Mouse (Mus musculus) midbrain, embryonic 15.5 days (tissue): ENCODE measurements around the gene Gngt2. TPM values are rescaled to one million over a fixed set of nuclear protein-coding genes. Genes with fewer than 3 reads are reported as not detected.

Experiments
- ATAC-seq: fragments of 200-750 bp; cut with Nextera tagmentation; replicated peaks from 2 replicates; pipeline ENCODE4 v1.8.0; 2017; ENCODE audit warnings: moderate TSS enrichment
- H3K27ac ChIP-seq: fragments of 300-500 bp; sonication (generic); 2 replicates; pipeline ENCODE4 v1.5.1; 2015; ENCODE audit warnings: mild to moderate bottlenecking, inconsistent platforms
- H3K27me3 ChIP-seq: fragments of 300-500 bp; sonication (generic); replicated peaks from 2 replicates; pipeline ENCODE4 v1.6.1; 2015; ENCODE audit warnings: inconsistent platforms
- H3K36me3 ChIP-seq: fragments of 300-500 bp; sonication (generic); replicated peaks from 2 replicates; pipeline ENCODE4 v1.6.1; 2015; ENCODE audit warnings: inconsistent platforms
- H3K4me1 ChIP-seq: fragments of 300-500 bp; sonication (generic); 2 replicates; pipeline ENCODE4 v1.6.1; 2015; ENCODE audit warnings: inconsistent platforms
- H3K4me2 ChIP-seq: fragments of 300-500 bp; sonication (generic); 2 replicates; pipeline ENCODE4 v1.6.1; 2015; ENCODE audit warnings: inconsistent platforms, mild to moderate bottlenecking, moderate library complexity
- H3K4me3 ChIP-seq: fragments of 300-500 bp; sonication (generic); 2 replicates; pipeline ENCODE4 v1.5.1; 2015; ENCODE audit warnings: mild to moderate bottlenecking, inconsistent platforms
- H3K9ac ChIP-seq: fragments of 300-500 bp; sonication (generic); 2 replicates; pipeline ENCODE4 v1.6.1; 2015; ENCODE audit warnings: mild to moderate bottlenecking, inconsistent platforms
- H3K9me3 ChIP-seq: fragments of 300-500 bp; sonication (generic); 2 replicates; pipeline ENCODE4 v1.6.1; 2016; ENCODE audit warnings: inconsistent platforms
- WGBS: fragments of 180-500 bp; shearing (Covaris S2); methylation state at CpG from one replicate; pipeline ENCODE4 v1.1.7; 2015; ENCODE audit warnings: mixed read lengths; 5-methylcytosine and 5-hydroxymethylcytosine counted together
- polyA plus RNA-seq: library from polyadenylated mRNA; unstranded; fragments of >200 nt; fragmentation: Nextera tagmentation; extraction: Ambion mirVana; gene quantifications from 2 replicates; pipeline ENCODE4 v1.2.1, GENCODE M21; 2015

Gene Gngt2
- polyA plus RNA-seq, 1 experiment from 2014 or later = 2.8 TPM

GRCm38 (mm10) chr11:95812224-95812623 lies 24.8 kb upstream of the Gngt2 start:
- no peak overlapping the region for H3K9ac ChIP-seq

DNA sequence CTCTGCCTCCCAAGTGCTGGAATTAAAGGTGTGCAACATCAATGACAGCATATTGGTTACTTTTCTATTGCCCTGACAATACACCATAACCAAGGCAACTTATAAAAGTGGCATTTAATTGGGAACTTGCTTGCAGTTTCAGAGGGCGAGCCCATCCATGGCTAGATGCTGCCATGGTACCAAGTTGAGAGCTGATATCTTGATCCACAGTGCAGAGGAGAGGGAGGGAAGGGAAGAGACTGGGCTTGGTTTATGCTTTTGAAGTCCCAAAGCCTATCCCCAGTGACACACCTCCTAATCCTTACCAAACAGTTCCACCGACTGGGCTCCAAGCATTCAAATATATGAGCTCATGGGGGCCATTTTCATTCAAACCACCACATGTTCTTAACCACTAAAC lies 22.9 kb upstream of the Gngt2 start:
- Histone ChIP-seq H3K27me3 (no peaks in the 10 kb centered on the region), H3K4me1 (peaks cover 5% of the 10 kb centered on the region; the same call in 1 of the 2 replicates), H3K27ac (no peak overlapping the region), H3K4me3 (no peak overlapping the region), H3K9me3 (no peaks in the 10 kb centered on the region), H3K4me2 (no peak overlapping the region), H3K9ac (no peak overlapping the region), H3K36me3 (no peaks in the 10 kb centered on the region)
- ATAC-seq = no peak
- WGBS = 91% methylated on average over 2 of the region's 2 CpGs

More at GRCm38 (mm10) chr11:95812224-95812623, 24.8 kb upstream of the Gngt2 start:
- H3K27ac ChIP-seq = no peak overlapping the region
- peaks cover 5% of the 10 kb centered on the region; the same call in 1 of the 2 replicates for H3K4me1 ChIP-seq
- no peaks in the 10 kb centered on the region for H3K36me3 ChIP-seq
- H3K4me3 ChIP-seq = no peak overlapping the region
- H3K9me3 ChIP-seq = no peaks in the 10 kb centered on the region
- H3K27me3 ChIP-seq = no peaks in the 10 kb centered on the region
- 63% methylated on average over 4 of the region's 4 CpGs for WGBS
- ATAC-seq = no peak
- no peak overlapping the region for H3K4me2 ChIP-seq

DNA sequence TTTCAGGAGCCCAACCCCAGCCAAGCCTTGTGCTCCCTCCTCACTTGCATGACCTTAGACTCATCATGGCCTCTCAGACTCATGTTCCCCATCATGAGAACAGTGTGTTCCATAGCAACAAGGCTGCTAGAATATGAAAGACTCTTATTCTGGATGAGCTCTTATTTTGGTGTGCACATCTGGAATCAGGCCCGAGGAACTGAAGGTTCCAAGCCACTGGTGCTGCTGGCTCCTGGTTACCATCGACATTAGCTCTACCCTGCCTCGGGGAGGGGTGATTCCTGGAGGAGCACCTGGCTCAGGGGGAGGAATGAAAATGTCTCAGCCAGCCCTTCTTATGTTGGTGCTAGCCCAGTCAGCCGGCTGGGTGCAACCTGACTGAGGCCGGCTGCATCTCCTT lies 22.2 kb upstream of the Gngt2 start:
- H3K4me2 ChIP-seq = no peak overlapping the region

DNA sequence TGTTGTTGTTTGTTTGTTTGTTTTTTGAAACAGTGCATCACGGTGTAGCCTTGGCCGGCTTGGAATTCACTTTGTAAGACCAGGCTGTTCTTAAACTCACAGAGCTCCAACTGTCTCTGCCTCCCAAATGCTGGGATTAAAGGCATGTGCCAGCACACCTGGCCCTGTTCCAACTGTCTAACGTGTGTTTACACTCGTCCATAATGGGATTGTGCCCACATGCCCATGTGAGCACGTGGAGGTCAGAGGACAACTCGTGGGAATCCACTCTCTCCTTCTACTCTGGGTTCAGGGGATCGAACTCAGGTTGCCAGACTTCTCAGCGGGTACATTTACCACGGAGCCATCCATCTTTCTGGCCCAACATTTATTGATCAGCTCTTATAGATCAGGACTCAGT lies 21.6 kb upstream of the Gngt2 start:
- no peak for ATAC-seq
- no peaks in the 10 kb centered on the region for H3K27me3 ChIP-seq
- no peak overlapping the region for H3K27ac ChIP-seq
- H3K4me1 ChIP-seq = no peaks in the 10 kb centered on the region
- 79% methylated on average over 9 of the region's 9 CpGs for WGBS
- H3K4me2 ChIP-seq = no peak overlapping the region
- H3K9ac ChIP-seq = no peak overlapping the region
- H3K36me3 ChIP-seq = no peaks in the 10 kb centered on the region
- H3K9me3 ChIP-seq = no peaks in the 10 kb centered on the region
- no peak overlapping the region for H3K4me3 ChIP-seq

More for the DNA sequence above, 22.2 kb upstream of the Gngt2 start:
- Histone ChIP-seq H3K9me3 (no peaks in the 10 kb centered on the region), H3K9ac (no peak overlapping the region), H3K4me1 (peaks cover under 1% of the 10 kb centered on the region; the same call in 1 of the 2 replicates), H3K4me3 (no peak overlapping the region), H3K27ac (no peak overlapping the region), H3K27me3 (no peaks in the 10 kb centered on the region), H3K36me3 (no peaks in the 10 kb centered on the region)
- WGBS = 77% methylated on average over 5 of the region's 5 CpGs
- ATAC-seq = no peak

DNA sequence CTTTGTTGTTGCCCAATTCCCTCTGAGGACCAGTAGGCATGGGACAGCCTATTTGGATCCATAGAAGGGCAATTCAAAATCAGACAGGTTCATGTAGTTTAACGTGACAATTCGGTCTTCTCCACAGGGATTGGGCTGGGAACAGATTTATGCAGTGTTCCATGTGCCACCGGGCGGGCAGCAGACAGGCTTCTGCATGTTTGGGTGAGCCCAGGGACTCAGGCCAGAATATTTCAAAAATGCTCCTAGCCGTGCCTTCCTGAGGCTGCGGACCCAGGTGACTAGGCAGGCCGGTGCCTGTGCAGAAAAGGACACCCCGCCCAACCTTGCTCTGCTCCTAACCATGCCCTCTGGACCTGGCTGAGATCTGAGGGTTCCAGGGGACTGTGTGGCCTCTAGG lies 17.9 kb upstream of the Gngt2 start:
- Histone ChIP-seq H3K4me3 (no peak overlapping the region), H3K9ac (no peak overlapping the region), H3K27ac (no peak overlapping the region), H3K4me2 (no peak overlapping the region), H3K36me3 (no peaks in the 10 kb centered on the region), H3K27me3 (peaks cover 9% of the 10 kb centered on the region; the same call in 1 of the 2 replicates), H3K9me3 (no peaks in the 10 kb centered on the region), H3K4me1 (peaks cover 6% of the 10 kb centered on the region; the same call in 1 of the 2 replicates)
- 90% methylated on average over 8 of the region's 8 CpGs for whole genome bisulfite sequencing
- no peak for ATAC-seq

- Histone ChIP-seq H3K4me1 (peaks cover 12% of the 10 kb centered on the region), H3K9ac (no peak overlapping the region), H3K9me3 (no peaks in the 10 kb centered on the region), H3K27ac (no peak overlapping the region), H3K4me3 (no peak overlapping the region), H3K27me3 (peaks cover 25% of the 10 kb centered on the region), H3K4me2 (no peak overlapping the region), H3K36me3 (no peaks in the 10 kb centered on the region)
- no peak for ATAC-seq
- 90% methylated on average over 3 of the region's 3 CpGs for WGBS
These were observed 15.5 kb upstream of the Gngt2 start for GRCm38 (mm10) chr11:95821511-95821910.

- no peak overlapping the region for H3K9ac ChIP-seq
- no peak for ATAC-seq
- H3K36me3 ChIP-seq = no peaks in the 10 kb centered on the region
- peaks cover 35% of the 10 kb centered on the region for H3K27me3 ChIP-seq
- H3K9me3 ChIP-seq = no peaks in the 10 kb centered on the region
- 92% methylated on average over 4 of the region's 4 CpGs for WGBS
- H3K4me1 ChIP-seq = peaks cover 12% of the 10 kb centered on the region
- no peak overlapping the region for H3K4me2 ChIP-seq
- no peak overlapping the region for H3K27ac ChIP-seq
- no peak overlapping the region for H3K4me3 ChIP-seq
These were observed 14.6 kb upstream of the Gngt2 start for GRCm38 (mm10) chr11:95822437-95822836.

DNA sequence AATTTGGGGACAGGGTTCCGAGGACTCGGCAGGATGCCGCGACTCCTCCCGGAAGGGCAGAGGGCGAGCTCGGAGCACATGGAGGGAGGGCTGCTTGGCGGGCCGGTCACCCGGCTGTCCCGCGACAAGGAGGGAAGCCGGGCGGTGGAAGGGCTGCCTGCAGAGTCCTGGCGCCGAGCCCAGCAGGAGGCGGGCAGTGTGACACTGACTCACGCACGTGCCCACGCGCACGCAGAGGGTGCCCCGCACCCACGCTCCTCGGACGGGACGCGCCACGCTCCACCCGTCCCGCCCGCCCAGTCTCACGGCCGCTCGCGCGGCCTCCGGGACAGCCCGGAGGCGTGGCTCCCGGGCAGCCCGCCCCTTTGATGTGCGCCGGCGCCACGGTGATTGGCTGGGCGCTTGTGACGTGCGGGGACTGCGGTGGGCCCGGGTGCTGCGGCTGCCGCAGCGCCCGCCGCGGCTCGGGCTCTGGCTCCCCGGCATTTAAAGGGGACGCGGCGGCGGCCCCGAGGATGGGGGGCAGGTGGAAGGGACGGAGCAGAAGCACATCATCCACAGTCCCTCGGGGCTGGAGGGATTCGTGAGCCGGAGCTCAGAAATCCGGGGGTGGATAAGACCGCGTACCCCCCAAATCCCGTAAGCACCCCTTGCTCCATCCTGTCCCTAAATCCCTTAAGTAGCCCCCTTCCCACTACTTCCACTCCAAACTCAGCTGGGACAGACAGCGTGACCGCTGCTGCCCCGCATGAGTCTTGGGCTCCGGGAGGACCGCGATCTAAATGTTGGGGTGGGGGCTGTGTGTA lies 12.7 kb upstream of the Gngt2 start, which contains the start of gene Phospho1:
TSS of gene Phospho1 (plus strand) at position 429 of the 806 bp plus-strand sequence.
- peaks cover 52% of the 10 kb centered on the region for H3K27me3 ChIP-seq
- no peaks in the 10 kb centered on the region for H3K9me3 ChIP-seq
- no peaks in the 10 kb centered on the region for H3K36me3 ChIP-seq
- peaks cover 12% of the 10 kb centered on the region for H3K4me1 ChIP-seq
- H3K4me3 ChIP-seq = peak within 1 kb of the TSS; percentile 76
- ATAC-seq = peak; percentile 97
- under 1% methylated on average over 77 of the region's 78 CpGs for WGBS
- H3K9ac ChIP-seq = peak within 1 kb of the TSS; percentile 59
- peak within 1 kb of the TSS; percentile 100 for H3K4me2 ChIP-seq
- H3K27ac ChIP-seq = no peak within 1 kb of the TSS

- peak; percentile 58 for ATAC-seq
- 0% methylated on average over 11 of the region's 11 CpGs for WGBS
- H3K4me1 ChIP-seq = peaks cover 12% of the 10 kb centered on the region
These were observed 12.2 kb upstream of the Gngt2 start for GRCm38 (mm10) chr11:95824877-95825243.

DNA sequence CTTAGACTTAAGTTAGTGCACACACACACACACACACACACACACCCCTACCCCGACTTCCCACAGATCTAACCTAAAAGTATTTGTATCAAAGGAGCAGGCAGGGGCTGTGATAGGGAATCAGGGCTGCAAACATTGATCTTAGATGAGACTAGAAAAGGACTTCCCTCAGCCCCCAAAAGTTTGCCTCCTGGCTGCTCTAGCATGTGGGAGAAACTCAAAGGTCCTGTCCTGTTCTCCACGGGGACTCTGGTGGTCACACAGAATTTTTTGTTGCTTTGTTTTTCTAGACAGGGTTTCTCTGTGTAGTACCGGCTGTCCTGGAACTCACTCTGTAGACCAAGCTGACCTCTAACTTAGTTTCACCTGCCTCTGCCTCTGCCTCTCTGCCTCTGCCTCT lies 11.4 kb upstream of the Gngt2 start:
- H3K4me3 ChIP-seq = no peak overlapping the region
- H3K9ac ChIP-seq = no peak overlapping the region
- H3K4me1 ChIP-seq = peaks cover 17% of the 10 kb centered on the region
- no peaks in the 10 kb centered on the region for H3K9me3 ChIP-seq
- no peak for ATAC-seq
- no peak overlapping the region for H3K4me2 ChIP-seq
- H3K27ac ChIP-seq = no peak overlapping the region
- peaks cover 64% of the 10 kb centered on the region for H3K27me3 ChIP-seq
- WGBS = 49% methylated on average over 3 of the region's 3 CpGs
- no peaks in the 10 kb centered on the region for H3K36me3 ChIP-seq

More at GRCm38 (mm10) chr11:95824877-95825243, 12.2 kb upstream of the Gngt2 start:
- Histone ChIP-seq H3K36me3 (no peaks in the 10 kb centered on the region), H3K9ac (peak overlapping the region; percentile 59), H3K4me2 (peak overlapping the region; percentile 100), H3K4me3 (peak overlapping the region; percentile 76), H3K27me3 (peaks cover 58% of the 10 kb centered on the region), H3K9me3 (no peaks in the 10 kb centered on the region), H3K27ac (no peak overlapping the region)

GRCm38 (mm10) chr11:95826317-95827167 lies 10.5 kb upstream of the Gngt2 start:
- Histone ChIP-seq H3K36me3 (no peaks in the 10 kb centered on the region), H3K9me3 (no peaks in the 10 kb centered on the region), H3K4me1 (peaks cover 26% of the 10 kb centered on the region), H3K27ac (no peak overlapping the region), H3K4me3 (no peak overlapping the region), H3K4me2 (no peak overlapping the region), H3K9ac (no peak overlapping the region), H3K27me3 (peaks cover 74% of the 10 kb centered on the region)
- no peak for ATAC-seq
- WGBS = 53% methylated on average over 6 of the region's 6 CpGs

- 30% methylated on average over 3 of the region's 3 CpGs for WGBS
- H3K9ac ChIP-seq = no peak overlapping the region
- no peak overlapping the region for H3K4me3 ChIP-seq
- no peak overlapping the region for H3K4me2 ChIP-seq
- peaks cover 78% of the 10 kb centered on the region for H3K27me3 ChIP-seq
- H3K27ac ChIP-seq = no peak overlapping the region
- H3K9me3 ChIP-seq = no peaks in the 10 kb centered on the region
- H3K4me1 ChIP-seq = peaks cover 26% of the 10 kb centered on the region
- no peaks in the 10 kb centered on the region for H3K36me3 ChIP-seq
- ATAC-seq = no peak
These were observed 9.9 kb upstream of the Gngt2 start for GRCm38 (mm10) chr11:95827168-95827447.
